Mouse (Mus musculus) c-Kit-positive CD71-positive TER-119-negative erythroid progenitor cells, embryonic 14.5 days (primary cell): ENCODE measurements around the gene Eif3l.
"Not testable (repeated sequence)": the region's sequence is repeated elsewhere in the genome, so short reads cannot be mapped to it uniquely, and the experiment has no call there.

Experiments
- DNase-seq: peaks from one replicate; pipeline ENCODE4 v3.0.0-alpha.2; 2013; ENCODE audit warnings: low read depth

Eif3l gene

GRCm38 (mm10) chr15:79074913-79075532 lies at the start of gene Eif3l:
Eif3l (plus strand) TSS chr15:79075179.
- peak; percentile 72 for DNase-seq

GRCm38 (mm10) chr15:79025687-79026308 lies 49.2 kb upstream of the Eif3l start:
- DNase-seq, result no peak

- DNase-seq, result no peak
Observed at GRCm38 (mm10) chr15:79026511-79027290, 48.3 kb upstream of the Eif3l start.

- DNase-seq, result no peak
Observed at GRCm38 (mm10) chr15:79027291-79028205, 47.4 kb upstream of the Eif3l start.

GRCm38 (mm10) chr15:79028237-79028738 lies 46.7 kb upstream of the Eif3l start, which contains the start of gene H1f0:
H1f0 (plus strand) TSS chr15:79028450.
- peak; percentile 58 for DNase-seq

- no peak for DNase-seq
Observed at GRCm38 (mm10) chr15:79028823-79029484, 46.0 kb upstream of the Eif3l start.

GRCm38 (mm10) chr15:79029519-79030241 lies 45.3 kb upstream of the Eif3l start:
- no peak for DNase-seq

GRCm38 (mm10) chr15:79030551-79031435 lies 44.2 kb upstream of the Eif3l start:
- DNase-seq, result peak; percentile 79

GRCm38 (mm10) chr15:79031908-79032307 lies 43.1 kb upstream of the Eif3l start:
- not testable (repeated sequence) for DNase-seq

- peak; percentile 74 for DNase-seq
Observed at GRCm38 (mm10) chr15:79037913-79038328, 37.1 kb upstream of the Eif3l start.

- DNase-seq, result no peak
Observed at GRCm38 (mm10) chr15:79038331-79038730, 36.6 kb upstream of the Eif3l start.

- DNase-seq, result peak; percentile 90
Observed at GRCm38 (mm10) chr15:79038853-79039252, 36.1 kb upstream of the Eif3l start.

GRCm38 (mm10) chr15:79040501-79041416 lies 34.2 kb upstream of the Eif3l start:
- DNase-seq, result no peak

GRCm38 (mm10) chr15:79041585-79041984 lies 33.4 kb upstream of the Eif3l start, which contains the start of gene Galr3:
Galr3 (plus strand) TSS chr15:79041885.
- DNase-seq, result no peak

- no peak for DNase-seq
Observed at GRCm38 (mm10) chr15:79042721-79043491, 32.1 kb upstream of the Eif3l start.

GRCm38 (mm10) chr15:79044837-79045236 lies 30.1 kb upstream of the Eif3l start:
- DNase-seq, result no peak

GRCm38 (mm10) chr15:79048186-79048585 lies 26.8 kb upstream of the Eif3l start:
- no peak for DNase-seq
